Mouse (Mus musculus): ENCODE results near the gene Syngr4. TPM values are rescaled to one million over a fixed set of nuclear protein-coding genes. Genes with fewer than 3 reads are reported as not detected.

The Syngr4 gene
- polyA plus RNA-seq, 3 experiments from 2014 or later: 0.52 TPM; not detected in 2

DNA sequence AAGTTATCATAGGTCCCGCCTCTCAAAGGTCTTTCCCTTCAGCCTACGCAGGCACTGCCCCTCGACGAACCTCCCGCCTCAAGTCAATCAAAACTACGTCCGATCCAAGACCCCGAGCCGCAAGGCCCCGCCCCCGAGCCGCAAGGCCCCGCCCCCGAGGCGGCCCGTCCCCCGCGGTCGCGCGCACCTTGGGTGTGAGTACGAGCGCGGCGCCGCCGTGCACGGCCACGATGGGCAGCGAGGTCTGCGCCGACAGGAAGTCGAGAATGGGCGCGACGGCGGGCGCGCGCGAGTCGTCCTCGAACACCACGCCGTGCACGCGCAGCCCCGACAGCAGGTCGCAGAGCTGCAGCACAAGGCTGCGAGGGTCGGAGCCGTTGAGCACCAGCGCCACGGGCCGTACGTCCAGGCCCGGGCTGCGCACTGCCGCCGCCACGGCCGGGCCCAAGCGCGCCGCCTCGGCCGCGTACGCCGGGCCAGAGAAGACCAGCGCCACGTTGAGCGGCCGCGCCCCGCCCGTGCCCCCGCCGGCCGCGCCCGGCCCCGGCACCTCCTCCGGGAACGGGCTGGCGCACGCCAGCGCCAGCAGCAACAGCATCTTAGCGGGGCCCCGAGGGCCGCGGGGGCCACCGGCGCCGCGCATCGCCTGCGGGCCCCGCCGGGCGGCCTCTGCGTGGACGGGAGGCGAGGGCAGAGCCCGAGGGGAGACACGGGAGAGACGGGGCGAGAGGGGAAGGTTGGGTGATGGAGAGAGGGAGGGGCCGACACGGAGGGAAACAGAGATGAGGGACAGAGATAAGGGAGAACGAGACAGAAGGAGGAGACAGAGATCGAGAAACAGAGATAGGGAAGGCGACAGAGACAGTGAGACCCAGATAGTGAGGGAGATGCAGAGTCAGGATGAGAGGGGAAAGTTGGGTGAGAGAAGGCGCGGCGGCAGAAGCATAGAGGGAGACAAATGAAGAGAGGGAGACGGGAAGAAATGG lies 30.3 kb downstream of the Syngr4 start:
- peak; percentile 83 for ATAC-seq

DNA sequence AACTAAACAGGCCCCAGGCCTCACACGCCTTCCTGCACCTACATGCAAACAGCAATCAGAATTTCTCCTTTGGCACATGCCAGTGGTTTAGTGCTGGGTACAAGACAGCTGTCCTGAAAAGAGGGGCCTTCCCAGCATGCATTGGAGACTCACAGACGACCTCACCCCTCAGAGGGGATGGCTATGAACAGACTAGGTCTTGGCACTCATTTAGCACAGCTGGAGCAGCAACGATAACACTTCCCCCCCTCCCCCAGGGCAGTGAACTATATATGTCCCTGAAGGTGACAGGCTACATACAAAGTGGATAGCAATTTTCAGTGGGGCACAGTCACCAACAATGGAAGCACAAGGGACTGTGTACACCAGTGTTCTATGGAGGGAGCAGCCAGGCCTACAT lies 32.1 kb downstream of the Syngr4 start:
- no peak for ATAC-seq

DNA sequence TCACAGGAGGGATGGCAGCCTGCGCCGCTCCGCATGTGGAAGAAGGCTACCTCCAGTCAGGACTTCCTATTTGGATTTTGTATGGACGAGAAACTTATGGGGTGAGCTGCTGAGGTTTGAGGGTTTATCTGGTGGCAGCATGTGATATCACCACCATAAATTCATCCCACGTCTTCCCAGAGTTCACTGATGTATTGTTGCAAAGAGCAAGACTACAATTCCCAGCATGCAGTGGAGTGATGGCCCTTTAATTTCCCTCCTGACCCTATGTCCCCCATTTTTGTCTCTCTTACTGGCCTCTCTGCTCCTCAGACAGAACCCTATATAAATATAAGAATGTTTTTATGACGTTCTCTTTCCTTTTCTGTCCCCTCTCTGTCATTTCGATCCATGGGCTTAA lies 33.7 kb downstream of the Syngr4 start:
- no peak for ATAC-seq

DNA sequence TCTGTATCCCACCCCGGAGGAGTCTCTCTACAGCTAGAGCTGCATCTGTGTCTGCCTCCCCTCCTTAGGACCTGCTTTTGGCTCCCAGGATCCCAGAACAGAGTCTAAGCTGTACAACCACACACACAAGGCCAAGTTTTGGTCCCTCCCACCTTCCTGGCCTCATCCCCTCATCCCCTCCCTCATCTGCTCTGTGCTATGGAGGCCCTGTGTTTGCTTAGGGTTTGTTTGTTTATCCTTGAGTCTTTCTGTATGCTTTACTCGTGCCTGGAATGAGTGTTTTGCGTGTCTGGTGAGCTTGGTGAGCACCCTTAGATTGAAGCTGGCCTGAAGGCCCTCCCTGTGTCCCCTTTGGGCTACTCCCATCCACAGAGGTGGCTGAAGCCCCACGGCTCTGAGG lies 37.5 kb downstream of the Syngr4 start:
- no peak for ATAC-seq

DNA sequence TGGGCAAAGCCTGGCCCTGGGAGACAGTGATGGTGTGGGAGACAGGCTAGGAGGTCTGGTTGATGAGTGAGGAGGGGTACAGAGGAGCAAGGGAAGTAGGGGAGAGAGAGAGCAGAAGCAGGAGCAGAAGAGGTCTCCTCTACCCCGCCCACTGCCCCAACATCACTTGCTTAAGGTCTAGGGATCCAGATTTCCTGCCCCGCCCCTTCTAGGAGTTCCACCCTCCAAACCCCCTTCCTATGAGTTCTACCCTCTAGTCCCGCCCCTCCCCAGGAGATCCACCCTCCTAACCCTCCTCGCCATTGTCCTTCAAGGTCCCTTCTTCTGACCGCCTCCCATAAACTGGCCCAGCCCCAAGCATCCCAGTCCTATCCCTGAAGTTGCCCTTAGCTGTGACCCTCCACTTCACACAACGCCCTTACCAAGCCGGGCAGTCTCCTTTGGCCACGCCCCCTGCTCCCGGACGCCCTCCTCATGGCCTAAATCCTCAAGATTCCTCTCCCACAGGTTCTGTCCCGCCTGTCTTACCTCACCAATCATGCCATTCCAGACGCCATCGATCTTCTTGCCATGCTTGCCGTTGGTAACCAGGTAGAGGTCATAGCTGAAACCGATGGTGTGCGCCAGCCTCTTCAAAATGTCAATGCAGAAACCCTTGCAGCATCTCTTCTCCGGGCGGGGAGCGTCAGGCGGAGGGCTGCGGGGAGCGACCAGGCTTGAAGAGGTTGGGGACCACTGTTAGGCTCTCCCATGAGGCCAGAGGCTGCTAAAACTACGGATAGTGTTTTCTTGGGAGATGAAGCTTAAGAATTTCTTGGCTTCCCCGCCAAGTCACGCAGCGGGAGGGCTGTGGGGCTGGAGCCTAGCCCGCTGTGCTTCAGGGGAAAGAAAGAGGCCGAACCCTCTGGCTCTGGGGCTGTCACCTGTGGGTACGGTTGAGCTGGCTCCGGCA lies 39.3 kb downstream of the Syngr4 start:
- no peak for ATAC-seq

DNA sequence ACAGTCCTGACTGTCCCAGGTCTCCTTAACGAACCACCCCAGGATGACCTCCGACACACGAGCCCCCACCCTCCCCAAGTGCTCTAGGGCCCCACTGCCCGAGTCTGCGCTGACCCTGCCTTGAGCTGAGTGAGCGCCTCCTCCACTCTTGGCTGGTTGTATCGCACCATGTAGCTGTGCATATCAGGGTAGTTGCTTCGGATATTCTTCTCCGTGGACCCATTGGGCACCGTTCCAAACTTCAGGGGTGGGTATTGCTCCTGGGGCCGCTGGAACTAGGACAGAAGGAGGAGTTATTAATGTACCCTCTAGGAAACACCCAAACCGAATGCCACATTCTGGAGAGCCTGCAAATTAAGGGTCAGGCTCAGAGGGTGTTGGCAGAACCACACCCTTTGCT lies 43.4 kb downstream of the Syngr4 start:
- no peak for ATAC-seq

DNA sequence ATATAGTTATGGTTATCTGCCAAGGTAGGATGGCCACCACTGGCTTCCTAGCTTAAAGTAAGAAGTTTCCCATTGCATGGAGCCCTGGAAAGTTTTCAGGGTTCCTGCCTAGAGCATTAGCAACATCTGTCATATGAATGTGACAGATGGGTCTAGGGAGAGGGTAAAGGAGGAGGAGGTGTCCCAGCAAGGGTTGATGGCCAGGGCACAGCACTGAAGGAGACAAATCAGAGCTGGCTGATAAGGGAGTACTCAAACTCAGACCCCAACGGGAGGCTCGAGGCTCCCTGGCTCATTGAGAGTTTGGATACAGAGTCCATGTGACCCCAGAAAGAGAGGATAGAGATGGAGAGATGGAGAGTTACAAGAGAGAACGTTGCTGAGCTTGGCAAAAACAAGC lies 45.9 kb downstream of the Syngr4 start:
- ATAC-seq: no peak

DNA sequence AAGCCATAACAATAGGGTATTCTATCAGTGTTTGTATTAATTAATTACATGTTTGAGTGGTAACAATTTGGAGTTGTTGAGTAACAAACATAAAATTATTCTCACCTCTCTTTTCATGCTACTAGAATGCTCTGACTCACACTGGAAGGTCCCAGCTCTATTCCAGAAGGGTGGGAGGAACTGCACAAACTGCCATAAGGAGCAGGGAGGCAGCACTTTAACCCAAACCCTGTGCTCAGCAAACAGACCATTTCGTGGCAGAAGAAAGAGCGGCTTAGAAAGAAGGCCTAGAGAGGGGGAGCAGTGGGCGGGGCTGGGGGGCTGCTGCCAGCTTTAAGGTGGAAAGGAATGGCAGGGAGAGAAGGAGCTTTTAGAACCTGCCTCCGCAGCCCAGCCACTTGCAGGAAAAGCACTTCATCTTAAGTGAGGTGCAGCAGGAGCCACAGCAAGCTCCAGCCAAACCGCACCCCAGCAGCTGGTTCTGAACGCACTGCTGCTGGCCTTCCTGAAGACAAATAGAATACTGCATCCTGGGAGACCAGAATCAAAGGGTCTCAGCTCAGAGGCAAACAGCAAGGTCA lies 48.0 kb downstream of the Syngr4 start:
- no peak for ATAC-seq

DNA sequence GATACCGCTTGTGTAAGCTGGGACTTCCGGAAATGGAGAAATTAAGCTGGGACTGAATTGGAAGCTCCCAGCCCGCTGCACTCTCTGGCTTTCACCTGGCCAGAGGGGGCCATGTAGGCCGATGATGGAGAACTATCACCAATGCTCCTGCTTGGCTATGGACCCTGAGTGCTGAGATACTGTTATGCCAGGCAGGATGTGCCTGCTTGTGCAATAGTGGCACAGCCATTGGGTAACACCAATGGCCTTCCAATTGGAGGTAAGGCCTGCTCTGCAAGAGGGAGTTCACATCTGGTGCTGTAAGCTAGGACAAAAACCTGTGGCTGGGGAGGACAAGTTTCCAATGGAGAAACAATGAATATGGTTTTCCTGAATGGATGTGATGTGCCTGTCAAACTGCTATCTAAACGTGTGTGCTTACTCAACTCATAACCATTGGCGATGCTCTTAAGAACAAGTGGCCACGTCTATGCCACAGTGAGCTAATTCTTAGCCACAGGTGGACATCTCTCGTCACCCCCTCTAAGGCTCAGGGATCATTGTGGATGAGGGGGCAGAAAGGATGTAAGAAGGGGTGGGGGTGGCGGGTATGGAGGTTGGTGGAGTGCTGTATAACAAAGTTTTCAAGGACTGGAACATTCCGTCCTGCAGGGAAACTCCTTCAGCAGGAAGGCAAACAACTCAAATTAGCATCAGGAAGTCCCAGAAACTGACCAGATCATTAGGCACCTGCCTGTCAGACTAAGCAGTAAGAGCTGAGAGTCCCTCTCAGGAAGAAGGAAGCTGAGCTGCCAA lies 53.4 kb downstream of the Syngr4 start:
- no peak for ATAC-seq

Other genes with a start within 250 kb of the Syngr4 start
- gene Fut2, start 230.3 kb downstream of the Syngr4 start, polyA plus RNA-seq (2017; shearing (Covaris generic)): not detected
- gene Ntn5, start 212.7 kb downstream of the Syngr4 start, polyA plus RNA-seq (2017; shearing (Covaris generic)): not detected
- gene Sec1, start 202.3 kb downstream of the Syngr4 start, polyA plus RNA-seq (2017; shearing (Covaris generic)): under 1 TPM in 1 of 3 experiments, not detected in 2; 0.22 TPM
- 1 to 10 TPM in 2 of 3 experiments, not detected in 1; 1.5 TPM for gene Car11, start 196.9 kb downstream of the Syngr4 start, polyA plus RNA-seq (2017; shearing (Covaris generic))
- 1 to 10 TPM; 3.1 to 8.6 (median 6.5) TPM for gene Dbp, start 191.6 kb downstream of the Syngr4 start, polyA plus RNA-seq (2017; shearing (Covaris generic))
- 1,000 to 10,000 TPM; 1,609 to 2,946 (median 2,383) TPM for gene Rpl18, start 181.3 kb downstream of the Syngr4 start, polyA plus RNA-seq (2017; shearing (Covaris generic))
- gene Sphk2, start 178.7 kb downstream of the Syngr4 start, polyA plus RNA-seq (2017; shearing (Covaris generic)): 10 to 100 TPM; 12.1 to 17.3 (median 15.5) TPM
- gene Fam83e, start 175.5 kb downstream of the Syngr4 start, polyA plus RNA-seq (2017; shearing (Covaris generic)): under 1 TPM in 2 of 3 experiments, not detected in 1; 0.63 to 0.80 TPM
- gene Spaca4, start 170.9 kb downstream of the Syngr4 start, polyA plus RNA-seq (2017; shearing (Covaris generic)): not detected
- gene Lmtk3, start 113.0 kb downstream of the Syngr4 start, polyA plus RNA-seq (2017; shearing (Covaris generic)): under 1 TPM in 1 of 3 experiments, not detected in 2; 0.58 TPM
- 1 to 10 TPM; 3.4 to 6.4 (median 3.8) TPM for gene Sult2b1, start 112.0 kb downstream of the Syngr4 start, polyA plus RNA-seq (2017; shearing (Covaris generic))
- gene Cyth2, start 82.1 kb downstream of the Syngr4 start, polyA plus RNA-seq (2017; shearing (Covaris generic)): 10 to 100 TPM; 11.9 to 19.8 (median 16.7) TPM
- gene Kcnj14, start 71.9 kb downstream of the Syngr4 start, polyA plus RNA-seq (2017; shearing (Covaris generic)): not detected
- 10 to 100 TPM; 16.5 to 29.3 (median 27.2) TPM for gene Grwd1, start 65.8 kb downstream of the Syngr4 start, polyA plus RNA-seq (2017; shearing (Covaris generic))
- 10 to 100 TPM; 18.9 to 39.3 (median 36.9) TPM for gene Kdelr1, start 23.9 kb downstream of the Syngr4 start, polyA plus RNA-seq (2017; shearing (Covaris generic))
- not detected for gene Grin2d, start 18.3 kb downstream of the Syngr4 start, polyA plus RNA-seq (2017; shearing (Covaris generic))
- 1 to 10 TPM; 3.7 to 7.0 (median 5.0) TPM for gene Tmem143, start 227 bp upstream of the Syngr4 start, polyA plus RNA-seq (2017; shearing (Covaris generic))
- 100 to 1,000 TPM; 512 to 771 (median 583) TPM for gene Emp3, start 24.7 kb upstream of the Syngr4 start, polyA plus RNA-seq (2017; shearing (Covaris generic))
- gene Ccdc114, start 27.4 kb upstream of the Syngr4 start, polyA plus RNA-seq (2017; shearing (Covaris generic)): 1 to 10 TPM; 1.4 to 1.8 (median 1.4) TPM
- not detected for gene Abcc6, start 133.6 kb upstream of the Syngr4 start, polyA plus RNA-seq (2017; shearing (Covaris generic))
- gene Nomo1, start 137.0 kb upstream of the Syngr4 start, polyA plus RNA-seq (2017; shearing (Covaris generic)): 10 to 100 TPM; 18.2 to 22.0 (median 21.4) TPM
- gene Kcnj11, start 204.1 kb upstream of the Syngr4 start, polyA plus RNA-seq (2017; shearing (Covaris generic)): not detected